Mouse (Mus musculus) midbrain, embryonic 12.5 days (tissue): ENCODE measurements around the gene Spns2. TPM values are rescaled to one million over a fixed set of nuclear protein-coding genes. Genes with fewer than 3 reads are reported as not detected.

ENCODE experiments used
- ATAC-seq: fragments of 200-750 bp; cut with Nextera tagmentation; 2 replicates; pipeline ENCODE4 v1.8.0; 2017; ENCODE audit warnings: low read depth, moderate TSS enrichment, moderate library complexity; ENCODE audit not compliant: low FRiP score
- H3K27ac ChIP-seq: fragments of 300-500 bp; sonication (generic); replicated peaks from 2 replicates; pipeline ENCODE4 v1.5.1; 2016; ENCODE audit warnings: mild to moderate bottlenecking
- H3K27me3 ChIP-seq: fragments of 300-500 bp; sonication (generic); 2 replicates; pipeline ENCODE4 v1.6.1; 2016; ENCODE audit warnings: mild to moderate bottlenecking
- H3K36me3 ChIP-seq: fragments of 300-500 bp; sonication (generic); 2 replicates; pipeline ENCODE4 v1.6.1; 2016
- H3K4me1 ChIP-seq: fragments of 300-500 bp; sonication (generic); 2 replicates; pipeline ENCODE4 v1.6.1; 2016
- H3K4me2 ChIP-seq: fragments of 300-500 bp; sonication (generic); replicated peaks from 2 replicates; pipeline ENCODE4 v1.6.1; 2016; ENCODE audit warnings: mild to moderate bottlenecking, moderate library complexity
- H3K4me3 ChIP-seq: fragments of 300-500 bp; sonication (generic); 2 replicates; pipeline ENCODE4 v1.5.1; 2016; ENCODE audit warnings: mild to moderate bottlenecking
- H3K9ac ChIP-seq: fragments of 300-500 bp; sonication (generic); replicated peaks from 2 replicates; pipeline ENCODE4 v1.6.1; 2016; ENCODE audit warnings: mild to moderate bottlenecking, moderate library complexity
- H3K9me3 ChIP-seq: fragments of 300-500 bp; sonication (generic); 2 replicates; pipeline ENCODE4 v1.6.1; 2016; ENCODE audit warnings: mild to moderate bottlenecking
- WGBS: fragments of 180-500 bp; shearing (Covaris S2); methylation state at CpG from one replicate; pipeline ENCODE4 v1.1.7; 2016; 5-methylcytosine and 5-hydroxymethylcytosine counted together
- polyA plus RNA-seq: library from polyadenylated mRNA; unstranded; fragments of >200 nt; fragmentation: Nextera tagmentation; extraction: Ambion mirVana; gene quantifications from 2 replicates; pipeline ENCODE4 v1.2.1, GENCODE M21; 2016

Gene Spns2
- polyA plus RNA-seq, 1 experiment from 2014 or later: 6.8 TPM

- no peak overlapping the region for H3K27ac ChIP-seq
- H3K4me1 ChIP-seq: peaks cover 37% of the 10 kb centered on the region
- ATAC-seq: 0 out of 2 replicates have a peak, but pooled peaks have one; percentile 34
- no peaks in the 10 kb centered on the region for H3K27me3 ChIP-seq
- H3K4me3 ChIP-seq: no peak overlapping the region
- H3K9me3 ChIP-seq: no peaks in the 10 kb centered on the region
- 28% methylated on average over 5 of the region's 5 CpGs for WGBS
- H3K36me3 ChIP-seq: 0 out of 2 replicates have a peak, but pooled peaks cover 4% of the 10 kb centered on the region
- H3K9ac ChIP-seq: no peak overlapping the region
- no peak overlapping the region for H3K4me2 ChIP-seq
Measured at GRCm38 (mm10) chr11:72469217-72469616, 20.5 kb downstream of the Spns2 start.

GRCm38 (mm10) chr11:72468525-72468924, 21.2 kb downstream of the Spns2 start:
- Histone ChIP-seq H3K27me3 (no peaks in the 10 kb centered on the region), H3K27ac (no peak overlapping the region)

GRCm38 (mm10) chr11:72466694-72467507, 22.8 kb downstream of the Spns2 start:
- peaks cover 37% of the 10 kb centered on the region for H3K4me1 ChIP-seq
- WGBS: 62% methylated on average over 11 of the region's 11 CpGs
- no peak for ATAC-seq
- peak overlapping the region; percentile 54; the same call in 1 of the 2 replicates for H3K27ac ChIP-seq
- no peak overlapping the region for H3K4me3 ChIP-seq
- H3K36me3 ChIP-seq: 0 out of 2 replicates have a peak, but pooled peaks cover 4% of the 10 kb centered on the region
- no peaks in the 10 kb centered on the region for H3K27me3 ChIP-seq
- no peaks in the 10 kb centered on the region for H3K9me3 ChIP-seq
- no peak overlapping the region for H3K4me2 ChIP-seq
- H3K9ac ChIP-seq: no peak overlapping the region

More at GRCm38 (mm10) chr11:72468525-72468924, 21.2 kb downstream of the Spns2 start:
- Histone ChIP-seq H3K4me3 (no peak overlapping the region), H3K4me2 (no peak overlapping the region), H3K9ac (no peak overlapping the region), H3K36me3 (0 out of 2 replicates have a peak, but pooled peaks cover under 1% of the 10 kb centered on the region), H3K4me1 (peaks cover 37% of the 10 kb centered on the region), H3K9me3 (no peaks in the 10 kb centered on the region)
- no peak for ATAC-seq
- 77% methylated on average over 5 of the region's 5 CpGs for WGBS

- H3K9ac ChIP-seq: no peak overlapping the region
- ATAC-seq: no peak
- no peak overlapping the region for H3K4me3 ChIP-seq
- no peak overlapping the region for H3K27ac ChIP-seq
- H3K9me3 ChIP-seq: no peaks in the 10 kb centered on the region
- no peak overlapping the region for H3K4me2 ChIP-seq
- 69% methylated on average over 11 of the region's 11 CpGs for WGBS
- H3K36me3 ChIP-seq: 0 out of 2 replicates have a peak, but pooled peaks cover 4% of the 10 kb centered on the region
- no peaks in the 10 kb centered on the region for H3K27me3 ChIP-seq
- peaks cover 37% of the 10 kb centered on the region for H3K4me1 ChIP-seq
Measured at GRCm38 (mm10) chr11:72465978-72466693, 23.6 kb downstream of the Spns2 start.

GRCm38 (mm10) chr11:72464821-72465220, 24.9 kb downstream of the Spns2 start:
- Histone ChIP-seq H3K27me3 (no peaks in the 10 kb centered on the region), H3K27ac (no peak overlapping the region), H3K9ac (no peak overlapping the region), H3K4me3 (no peak overlapping the region), H3K36me3 (0 out of 2 replicates have a peak, but pooled peaks cover 4% of the 10 kb centered on the region), H3K4me1 (peaks cover 36% of the 10 kb centered on the region), H3K9me3 (no peaks in the 10 kb centered on the region), H3K4me2 (no peak overlapping the region)
- no peak for ATAC-seq
- 49% methylated on average over 3 of the region's 3 CpGs for WGBS

GRCm38 (mm10) chr11:72461500-72461981, 28.2 kb downstream of the Spns2 start:
- H3K4me3 ChIP-seq: no peak overlapping the region
- H3K4me1 ChIP-seq: 0 out of 2 replicates have a peak, but pooled peaks cover 14% of the 10 kb centered on the region
- no peaks in the 10 kb centered on the region; the same call in 1 of the 2 replicates for H3K27me3 ChIP-seq
- H3K4me2 ChIP-seq: no peak overlapping the region
- ATAC-seq: no peak
- H3K9me3 ChIP-seq: no peaks in the 10 kb centered on the region
- 0 out of 2 replicates have a peak overlapping the region, but pooled peaks have one; percentile 15 for H3K27ac ChIP-seq
- 65% methylated on average over 5 of the region's 5 CpGs for WGBS
- no peak overlapping the region for H3K9ac ChIP-seq
- 0 out of 2 replicates have a peak, but pooled peaks cover 6% of the 10 kb centered on the region for H3K36me3 ChIP-seq

- Histone ChIP-seq H3K9ac (no peak overlapping the region), H3K36me3 (0 out of 2 replicates have a peak, but pooled peaks cover 12% of the 10 kb centered on the region), H3K27ac (no peak overlapping the region), H3K4me2 (no peak overlapping the region), H3K4me3 (no peak overlapping the region), H3K4me1 (peaks cover 9% of the 10 kb centered on the region), H3K27me3 (no peaks in the 10 kb centered on the region; the same call in 1 of the 2 replicates), H3K9me3 (no peaks in the 10 kb centered on the region)
- ATAC-seq: no peak
- WGBS: 86% methylated on average over 3 of the region's 3 CpGs
Measured at GRCm38 (mm10) chr11:72458502-72458901, 31.2 kb downstream of the Spns2 start.

GRCm38 (mm10) chr11:72457995-72458496, 31.7 kb downstream of the Spns2 start:
- Histone ChIP-seq H3K4me3 (no peak overlapping the region), H3K9ac (no peak overlapping the region), H3K27ac (no peak overlapping the region), H3K27me3 (no peaks in the 10 kb centered on the region; the same call in 1 of the 2 replicates), H3K4me1 (peaks cover 9% of the 10 kb centered on the region), H3K36me3 (0 out of 2 replicates have a peak, but pooled peaks cover 10% of the 10 kb centered on the region), H3K9me3 (no peaks in the 10 kb centered on the region), H3K4me2 (no peak overlapping the region)
- 73% methylated on average over 12 of the region's 12 CpGs for whole genome bisulfite sequencing
- ATAC-seq: no peak

GRCm38 (mm10) chr11:72455694-72456093, 34.0 kb downstream of the Spns2 start:
- Histone ChIP-seq H3K4me2 (no peak overlapping the region), H3K9ac (0 out of 2 replicates have a peak overlapping the region, but pooled peaks have one; percentile 15), H3K4me3 (no peak overlapping the region), H3K27ac (peak overlapping the region; percentile 55), H3K36me3 (peaks cover 33% of the 10 kb centered on the region), H3K9me3 (no peaks in the 10 kb centered on the region), H3K27me3 (no peaks in the 10 kb centered on the region; the same call in 1 of the 2 replicates), H3K4me1 (peaks cover 9% of the 10 kb centered on the region)
- WGBS: 37% methylated on average over 5 of the region's 5 CpGs
- ATAC-seq: peak; percentile 41; the same call in 1 of the 2 replicates

GRCm38 (mm10) chr11:72453105-72453953, 36.4 kb downstream of the Spns2 start:
- Histone ChIP-seq H3K27ac (no peak overlapping the region), H3K9ac (no peak overlapping the region), H3K4me3 (no peak overlapping the region), H3K9me3 (no peaks in the 10 kb centered on the region), H3K36me3 (peaks cover 57% of the 10 kb centered on the region), H3K27me3 (no peaks in the 10 kb centered on the region; the same call in 1 of the 2 replicates), H3K4me1 (peaks cover 9% of the 10 kb centered on the region), H3K4me2 (no peak overlapping the region)
- 60% methylated on average over 15 of the region's 15 CpGs for whole genome bisulfite sequencing
- no peak for ATAC-seq

GRCm38 (mm10) chr11:72452140-72452665, 37.5 kb downstream of the Spns2 start:
- no peak overlapping the region for H3K9ac ChIP-seq
- H3K27ac ChIP-seq: no peak overlapping the region
- no peaks in the 10 kb centered on the region for H3K27me3 ChIP-seq
- H3K9me3 ChIP-seq: no peaks in the 10 kb centered on the region
- H3K4me1 ChIP-seq: peaks cover 9% of the 10 kb centered on the region
- peaks cover 68% of the 10 kb centered on the region for H3K36me3 ChIP-seq
- ATAC-seq: no peak
- WGBS: 85% methylated on average over 3 of the region's 3 CpGs
- H3K4me2 ChIP-seq: no peak overlapping the region
- no peak overlapping the region for H3K4me3 ChIP-seq
